Mouse (Mus musculus): Measurements from ENCODE around the gene Tecpr2.
"Not testable (repeated sequence)": the region's sequence is repeated elsewhere in the genome, so short reads cannot be mapped to it uniquely, and the experiment has no call there.

Gene Tecpr2

GRCm38 (mm10) chr12:110889036-110890020 is at the start of gene Tecpr2, which contains the start of gene Cinp:
Tecpr2 (plus strand) TSS chr12:110889264.
Cinp (minus strand) TSS chr12:110889145.
- peak; percentile 99 for DNase-seq (ENCODE audit: low read depth, low spot score)

GRCm38 (mm10) chr12:110840348-110841198 is 48.5 kb upstream of the Tecpr2 start, which contains the start of gene Mok:
Mok (minus strand) TSS chr12:110840939.
- peak; percentile 95 for DNase-seq (ENCODE audit: low read depth, low spot score)

- DNase-seq (ENCODE audit: low read depth, low spot score): no peak
Measured at GRCm38 (mm10) chr12:110841731-110842493, 47.2 kb upstream of the Tecpr2 start.

GRCm38 (mm10) chr12:110843194-110844048 is 45.6 kb upstream of the Tecpr2 start:
- peak; percentile 84 for DNase-seq (ENCODE audit: low read depth, low spot score)

GRCm38 (mm10) chr12:110844227-110845130 is 44.6 kb upstream of the Tecpr2 start:
- DNase-seq (ENCODE audit: low read depth, low spot score): no peak

- DNase-seq (ENCODE audit: low read depth, low spot score): peak; percentile 96
Measured at GRCm38 (mm10) chr12:110845131-110845880, 43.8 kb upstream of the Tecpr2 start.

GRCm38 (mm10) chr12:110846191-110846765 is 42.8 kb upstream of the Tecpr2 start:
- DNase-seq (ENCODE audit: low read depth, low spot score): no peak

GRCm38 (mm10) chr12:110850010-110850928 is 38.8 kb upstream of the Tecpr2 start, which contains the start of gene Zfp839:
Zfp839 (plus strand) TSS chr12:110850253.
- DNase-seq (ENCODE audit: low read depth, low spot score): peak; percentile 86

GRCm38 (mm10) chr12:110850929-110851256 is 38.2 kb upstream of the Tecpr2 start:
- no peak for DNase-seq (ENCODE audit: low read depth, low spot score)

GRCm38 (mm10) chr12:110851414-110851813 is 37.6 kb upstream of the Tecpr2 start:
- DNase-seq (ENCODE audit: low read depth, low spot score): no peak

GRCm38 (mm10) chr12:110851923-110852322 is 37.1 kb upstream of the Tecpr2 start:
- DNase-seq (ENCODE audit: low read depth, low spot score): no peak

GRCm38 (mm10) chr12:110854786-110855737 is 34.0 kb upstream of the Tecpr2 start:
- DNase-seq (ENCODE audit: low read depth, low spot score): peak; percentile 61

GRCm38 (mm10) chr12:110857196-110857595 is 31.9 kb upstream of the Tecpr2 start:
- DNase-seq (ENCODE audit: low read depth, low spot score): peak; percentile 32

GRCm38 (mm10) chr12:110858681-110859080 is 30.4 kb upstream of the Tecpr2 start:
- DNase-seq (ENCODE audit: low read depth, low spot score): not testable (repeated sequence)

GRCm38 (mm10) chr12:110860293-110860692 is 28.8 kb upstream of the Tecpr2 start:
- no peak for DNase-seq (ENCODE audit: low read depth, low spot score)

GRCm38 (mm10) chr12:110861256-110861655 is 27.8 kb upstream of the Tecpr2 start:
- peak; percentile 73 for DNase-seq (ENCODE audit: low read depth, low spot score)
